Mouse (Mus musculus) T-cell, adult 66 days (primary cell): ENCODE data around the gene Olfr1424. TPM values are rescaled to one million over a fixed set of nuclear protein-coding genes. Genes with fewer than 3 reads are reported as not detected.

Source experiments
- total RNA-seq, 2 experiments: library from RNA; stranded (reverse); gene quantifications; 3 replicates in 1 of 2; 4 replicates in 1 of 2; pipeline ENCODE4 v1.2.4; 2023

The Olfr1424 gene
- not detected for total RNA-seq

GRCm38 (mm10) chr19:12062582-12062981 lies at the start of gene Olfr1424:
Olfr1424 (minus strand) TSS chr19:12062682.

DNA sequence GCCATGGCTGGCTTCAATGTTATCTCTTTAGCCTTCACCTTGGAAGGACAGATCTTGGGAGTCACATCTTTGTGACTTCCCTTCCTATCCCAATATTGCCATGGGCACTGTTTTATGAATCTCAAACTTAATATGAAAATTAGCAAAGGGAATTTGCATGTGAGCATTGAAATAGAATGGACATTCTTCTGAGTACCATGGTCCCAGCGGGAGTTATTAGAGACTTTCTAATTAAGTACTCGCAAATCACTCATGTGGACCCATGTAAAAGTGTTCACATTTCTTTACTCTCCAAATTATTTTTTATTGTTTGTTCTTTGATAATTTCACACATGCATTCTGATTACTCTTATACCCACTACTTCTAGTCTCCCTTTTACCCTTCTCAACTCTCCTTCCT lies 40.8 kb upstream of the Olfr1424 start, which contains the start of gene Olfr1427:
TSS of gene Olfr1427 (minus strand) at position 101 of the 400 bp plus-strand sequence.

DNA sequence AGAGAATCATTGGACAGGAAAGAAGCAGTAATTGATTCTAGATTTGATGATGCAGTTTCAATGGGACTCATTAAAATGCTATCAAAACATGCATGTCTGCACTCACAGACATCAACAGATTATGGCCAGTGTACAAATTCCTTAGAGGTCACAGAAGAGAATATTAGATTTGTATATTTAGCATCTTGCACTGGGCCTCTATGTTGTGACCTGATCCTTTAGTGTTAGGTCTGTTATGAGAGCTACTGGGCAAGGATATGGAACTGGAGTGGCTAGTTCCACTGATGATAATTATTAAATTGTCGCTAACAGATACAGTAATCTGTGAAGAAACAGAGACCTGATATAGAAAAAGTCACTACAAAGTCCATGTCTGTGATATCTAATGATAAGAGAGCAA lies 29.4 kb upstream of the Olfr1424 start, which contains the start of gene Olfr1426:
TSS of gene Olfr1426 (minus strand) at position 101 of the 400 bp plus-strand sequence.

GRCm38 (mm10) chr19:12077631-12078030 lies 15.1 kb upstream of the Olfr1424 start, which contains the start of gene Olfr1425:
Olfr1425 (minus strand) TSS chr19:12077731.

GRCm38 (mm10) chr19:12041217-12041616 lies 21.3 kb downstream of the Olfr1424 start, which contains the start of gene Olfr1423:
Olfr1423 (minus strand) TSS chr19:12041317.

Other genes starting within 250 kb of the Olfr1424 start
- 1 to 10 TPM; 7.5 to 9.4 TPM for gene Stx3, start 243.3 kb downstream of the Olfr1424 start, total RNA-seq
- gene Olfr1417, start 223.5 kb downstream of the Olfr1424 start, total RNA-seq, result not detected
- gene Olfr1418, start 201.6 kb downstream of the Olfr1424 start, total RNA-seq, result not detected
- not detected for gene Olfr1419, start 187.6 kb downstream of the Olfr1424 start, total RNA-seq
- gene Olfr1420, start 176.1 kb downstream of the Olfr1424 start, total RNA-seq, result not detected
- gene Patl1, start 150.3 kb downstream of the Olfr1424 start, total RNA-seq, result 10 to 100 TPM; 52.7 to 54.4 TPM
- gene Osbp, start 96.7 kb downstream of the Olfr1424 start, total RNA-seq, result 10 to 100 TPM; 44.4 to 45.5 TPM
- not detected for gene Olfr1423, start 21.4 kb downstream of the Olfr1424 start, total RNA-seq
- gene Olfr1425, start 15.0 kb upstream of the Olfr1424 start, total RNA-seq, result not detected
- gene Olfr1426, start 29.3 kb upstream of the Olfr1424 start, total RNA-seq, result not detected
- not detected for gene Olfr1427, start 40.7 kb upstream of the Olfr1424 start, total RNA-seq
- not detected for gene Olfr1428, start 53.2 kb upstream of the Olfr1424 start, total RNA-seq
- not detected for gene Olfr76, start 60.5 kb upstream of the Olfr1424 start, total RNA-seq
- not detected for gene Olfr1555-ps1, start 107.4 kb upstream of the Olfr1424 start, total RNA-seq
- gene Olfr1431, start 138.0 kb upstream of the Olfr1424 start, total RNA-seq, result not detected
- gene Olfr1432, start 169.9 kb upstream of the Olfr1424 start, total RNA-seq, result not detected
- gene Olfr262, start 179.0 kb upstream of the Olfr1424 start, total RNA-seq, result not detected
- not detected for gene Olfr235, start 198.3 kb upstream of the Olfr1424 start, total RNA-seq
- not detected for gene Olfr1434, start 217.2 kb upstream of the Olfr1424 start, total RNA-seq
- gene Olfr1436, start 236.4 kb upstream of the Olfr1424 start, total RNA-seq, result not detected